Mouse (Mus musculus) brown adipose tissue, adult 24 weeks (tissue): ENCODE results near the gene Ly75. TPM values are rescaled to one million over a fixed set of nuclear protein-coding genes. Genes with fewer than 3 reads are reported as not detected.

Source experiments
- H3K27ac ChIP-seq: fragments of 200-500 bp; replicated peaks from 2 replicates; pipeline ENCODE4 v1.5.1; 2012; ENCODE audit warnings: low read depth, mild to moderate bottlenecking, low read length
- H3K4me1 ChIP-seq: fragments of 200-500 bp; 2 replicates; pipeline ENCODE4 v1.6.1; 2012; ENCODE audit warnings: low read length, mixed read lengths; ENCODE audit not compliant: control insufficient read depth, insufficient read depth, insufficient read length
- H3K4me3 ChIP-seq: fragments of 200-500 bp; 2 replicates; pipeline ENCODE4 v1.5.1; 2012; ENCODE audit warnings: low read depth, mild to moderate bottlenecking, low read length, moderate library complexity; ENCODE audit not compliant: insufficient read depth
- polyA plus RNA-seq: library from polyadenylated mRNA; stranded (reverse); fragments of >200 nt; gene quantifications from 2 replicates; pipeline ENCODE4 v1.2.4, GENCODE M21; 2012; ENCODE audit not compliant: missing spikeins, insufficient read depth, insufficient read length

The Ly75 gene
- polyA plus RNA-seq, 1 experiment = not detected

GRCm38 (mm10) chr2:60256751-60257150 is 126.4 kb downstream of the Ly75 start:
- Histone ChIP-seq H3K27ac (no peak overlapping the region), H3K4me3 (no peak overlapping the region), H3K4me1 (no peaks in the 10 kb centered on the region)

DNA sequence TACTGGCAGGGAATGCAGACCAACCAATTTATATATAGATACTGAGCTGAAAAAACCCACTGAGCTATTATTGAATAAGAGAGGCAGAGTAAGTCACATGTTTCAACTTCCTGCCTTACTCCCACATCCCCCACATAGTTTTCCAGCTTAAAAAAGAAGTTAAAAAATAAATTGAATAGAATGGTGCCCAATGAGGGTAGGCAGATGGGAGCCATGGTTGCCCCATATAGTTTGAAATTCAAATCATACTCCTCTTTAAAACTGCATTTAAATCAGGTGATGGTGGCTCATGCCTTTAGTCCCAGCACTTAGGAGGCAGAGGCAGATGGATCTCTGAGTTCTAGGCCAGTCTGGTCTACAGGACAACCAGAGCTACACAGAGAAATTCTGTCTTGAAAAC is 129.6 kb downstream of the Ly75 start:
- no peak overlapping the region for H3K27ac ChIP-seq
- no peak overlapping the region for H3K4me3 ChIP-seq

DNA sequence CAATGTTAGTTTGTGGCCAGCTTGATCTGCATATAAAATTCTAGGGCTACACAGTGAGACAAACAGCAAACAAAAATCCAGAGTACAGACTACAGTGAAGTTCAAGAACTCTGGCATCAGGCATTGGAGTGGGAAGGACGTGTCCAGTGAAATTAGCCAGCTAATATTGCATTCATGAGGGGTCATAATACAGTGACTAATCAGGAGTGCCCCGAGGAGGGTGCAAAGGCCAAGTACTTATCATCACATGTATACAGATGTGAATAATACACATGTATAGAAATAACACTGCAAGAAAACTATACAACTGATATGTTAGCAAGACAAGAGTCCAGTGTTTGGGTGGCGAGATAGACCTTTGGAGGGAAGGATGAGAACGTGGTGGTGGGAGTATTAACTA is 130.3 kb downstream of the Ly75 start:
- Histone ChIP-seq H3K4me3 (no peak overlapping the region), H3K27ac (no peak overlapping the region), H3K4me1 (no peaks in the 10 kb centered on the region)

More for the DNA sequence above, 129.6 kb downstream of the Ly75 start:
- no peaks in the 10 kb centered on the region for H3K4me1 ChIP-seq

Other genes starting within 250 kb of the Ly75 start
- 27.7 and 59.0 TPM in 2 replicates for gene Baz2b, start 173.5 kb downstream of the Ly75 start, polyA plus RNA-seq
- 23.8 and 24.4 TPM in 2 replicates for gene March7, start 173.4 kb downstream of the Ly75 start, polyA plus RNA-seq
- gene Cd302, start 98.8 kb downstream of the Ly75 start, polyA plus RNA-seq = 95.1 and 126 TPM in 2 replicates
- gene Pla2r1, start 170.0 kb upstream of the Ly75 start, polyA plus RNA-seq = 1.0 and 1.2 TPM in 2 replicates